8 mouse cellular contexts compared by ENCODE assay signal in genomic region chr5:113491552-113491951, GRCm38 (mm10). TPM values are rescaled to one million over a fixed set of nuclear protein-coding genes. Genes with fewer than 3 reads are reported as not detected.
A peak's percentile ranks its signal among the peaks of the same experiment; 100 is the strongest.
DNase-seq lines count a peak whose midpoint lies in the region; ATAC-seq lines count a peak whose summit lies in the region.

No protein-coding gene starts in this region.

- peak overlapping the region; percentile 85 for H3K4me2 ChIP-seq in heart, embryonic 12.5 days
- peak overlapping the region; percentile 91 for H3K4me2 ChIP-seq in midbrain, embryonic 13.5 days (replicated peaks)

- no peaks in the 10 kb centered on the region for H3K9me3 ChIP-seq in heart, embryonic 12.5 days (replicated peaks)
- no peaks in the 10 kb centered on the region for H3K9me3 ChIP-seq in hindbrain, embryonic 10.5 days
- H3K9me3 ChIP-seq in midbrain, embryonic 13.5 days = no peaks in the 10 kb centered on the region

- H3K4me3 ChIP-seq in heart, embryonic 12.5 days = peak overlapping the region; percentile 63
- H3K4me3 ChIP-seq in hindbrain, embryonic 10.5 days = peak overlapping the region; percentile 65
- H3K4me3 ChIP-seq in midbrain, embryonic 13.5 days (replicated peaks) = peak overlapping the region; percentile 69

- H3K4me1 ChIP-seq in heart, embryonic 12.5 days (replicated peaks) = peaks cover 28% of the 10 kb centered on the region
- H3K4me1 ChIP-seq in hindbrain, embryonic 10.5 days (replicated peaks) = peaks cover 58% of the 10 kb centered on the region
- H3K4me1 ChIP-seq in midbrain, embryonic 13.5 days (replicated peaks) = peaks cover 44% of the 10 kb centered on the region

- no peak overlapping the region for H3K27ac ChIP-seq in heart, embryonic 12.5 days (ENCODE audit: poor library complexity, severe bottlenecking)
- peak overlapping the region; percentile 91 for H3K27ac ChIP-seq in hindbrain, embryonic 10.5 days
- H3K27ac ChIP-seq in midbrain, embryonic 13.5 days = peak overlapping the region; percentile 83

- 63% methylated on average over 4 of the region's 4 CpGs for WGBS in heart, embryonic 12.5 days
- 71% methylated on average over 4 of the region's 4 CpGs for WGBS in hindbrain, embryonic 10.5 days
- WGBS in midbrain, embryonic 13.5 days = 63% methylated on average over 4 of the region's 4 CpGs

- peak overlapping the region; percentile 82 for H3K9ac ChIP-seq in heart, embryonic 12.5 days
- peak overlapping the region; percentile 89 for H3K9ac ChIP-seq in midbrain, embryonic 13.5 days (replicated peaks)

- H3K36me3 ChIP-seq in heart, embryonic 12.5 days = no peaks in the 10 kb centered on the region
- H3K36me3 ChIP-seq in hindbrain, embryonic 10.5 days = no peaks in the 10 kb centered on the region
- no peaks in the 10 kb centered on the region for H3K36me3 ChIP-seq in midbrain, embryonic 13.5 days

- ATAC-seq in heart, embryonic 12.5 days (ENCODE audit: insufficient number of reproducible peaks, low FRiP score) = no peak
- no peak for ATAC-seq in midbrain, embryonic 13.5 days

- DNase-seq in heart, adult 11 months = no peak
- peak; percentile 55 to 68 for DNase-seq in cerebellum, postnatal 10 days
- DNase-seq in hindbrain, embryonic 10.5 days (ENCODE audit: low spot score) = no peak
- DNase-seq in right cerebral cortex, postnatal 36 days (ENCODE audit: low spot score in 2 of 2) = no peak
- no peak for DNase-seq in embryo, embryonic 10 days (ENCODE audit: low spot score)
- DNase-seq in yolk sac, embryonic 10.5 days (ENCODE audit: low spot score) = no peak

- peaks cover 40% of the 10 kb centered on the region for H3K27me3 ChIP-seq in heart, embryonic 12.5 days (replicated peaks)
- peaks cover 41% of the 10 kb centered on the region for H3K27me3 ChIP-seq in hindbrain, embryonic 10.5 days (ENCODE audit: insufficient read depth, poor library complexity, severe bottlenecking)
- H3K27me3 ChIP-seq in midbrain, embryonic 13.5 days = peaks cover 10% of the 10 kb centered on the region

RNA-seq across cellular contexts. Expression of gene Wscd2, which starts 1.4 kb away (rescaled TPM):
- 5.4 TPM in 2 replicates for polyA plus RNA-seq in heart, embryonic 12.5 days (2016; fragmentation: Nextera tagmentation; extraction: Ambion mirVana)
- 13.1 and 14.5 TPM in 2 replicates for polyA plus RNA-seq in hindbrain, embryonic 10.5 days (2016; fragmentation: Nextera tagmentation; extraction: Ambion mirVana)
- polyA plus RNA-seq in midbrain, embryonic 13.5 days (2015; fragmentation: Nextera tagmentation; extraction: Ambion mirVana) = 9.4 and 10.6 TPM in 2 replicates

Comparison
In these comparisons a context has a peak if more than half of its experiments do, and no peak if none do; other contexts are left out.
1. DNase-seq: peak in cerebellum, postnatal 10 days (2 of 2); none in heart, adult 11 months (single experiment), hindbrain, embryonic 10.5 days (single experiment), right cerebral cortex, postnatal 36 days (0 of 2), embryo, embryonic 10 days (single experiment) and yolk sac, embryonic 10.5 days (single experiment).
2. Peak in every context shown above with its lines, with median percentiles within 50 percentile points of each other: H3K4me3 ChIP-seq.